Mouse (Mus musculus): ENCODE measurements around the gene Mtmr11.
"Not testable (repeated sequence)": the region's sequence is repeated elsewhere in the genome, so short reads cannot be mapped to it uniquely, and the experiment has no call there.

Gene Mtmr11

DNA sequence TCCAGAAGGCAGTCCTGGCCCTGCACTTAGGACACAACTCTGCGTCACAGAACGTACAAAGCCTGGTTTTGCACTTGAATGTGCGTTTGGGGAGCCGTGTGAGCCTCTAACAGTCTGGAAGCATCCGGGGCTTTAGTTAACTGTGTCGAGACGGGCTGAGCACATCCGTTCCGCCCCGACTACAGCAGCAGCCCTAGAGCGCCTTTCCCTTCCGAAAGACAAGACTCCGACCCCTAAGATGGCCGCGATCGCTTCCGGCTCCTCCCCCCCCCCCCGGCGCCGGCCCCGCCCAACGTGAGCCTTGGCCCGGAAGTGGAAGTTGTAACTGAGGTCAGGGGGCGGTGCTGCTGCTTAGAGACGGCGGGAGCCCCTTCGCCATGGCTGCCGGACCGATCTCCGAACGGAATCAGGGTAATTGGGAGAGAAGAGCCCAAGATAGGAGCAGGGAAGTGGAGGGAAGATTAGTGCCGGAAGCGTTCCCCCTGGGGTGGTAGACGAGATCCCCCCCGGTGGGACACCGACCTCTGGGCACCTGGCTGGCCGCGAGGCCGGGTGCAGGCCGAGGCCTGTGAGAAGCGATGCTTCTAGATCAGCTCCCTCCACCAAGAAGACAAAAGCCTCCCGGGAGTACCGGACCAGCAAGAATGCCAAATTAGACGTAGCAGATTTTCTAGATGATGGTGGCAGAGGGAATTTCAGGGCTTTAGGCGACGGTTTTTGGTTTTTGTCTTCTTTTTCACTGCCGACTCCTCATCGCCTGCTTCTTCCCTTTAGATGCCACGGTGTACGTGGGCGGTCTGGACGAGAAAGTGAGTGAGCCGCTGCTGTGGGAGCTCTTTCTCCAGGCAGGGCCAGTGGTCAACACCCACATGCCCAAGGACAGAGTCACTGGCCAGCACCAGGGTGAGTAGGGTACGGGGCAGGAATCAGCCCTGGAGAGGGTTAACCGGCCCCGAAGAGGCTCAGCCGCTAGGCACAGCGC lies 10.7 kb downstream of the Mtmr11 start, which contains the start of gene Sf3b4:
Gene Sf3b4, plus strand, starts transcription at position 136 of the 982 bp plus-strand sequence.
- in situ Hi-C loops (cut with MboI, MseI) = no loop called here

- in situ Hi-C loops (cut with MboI, MseI) = no loop called here
These were observed 11.4 kb downstream of the Mtmr11 start for GRCm38 (mm10) chr3:96173185-96173584.

DNA sequence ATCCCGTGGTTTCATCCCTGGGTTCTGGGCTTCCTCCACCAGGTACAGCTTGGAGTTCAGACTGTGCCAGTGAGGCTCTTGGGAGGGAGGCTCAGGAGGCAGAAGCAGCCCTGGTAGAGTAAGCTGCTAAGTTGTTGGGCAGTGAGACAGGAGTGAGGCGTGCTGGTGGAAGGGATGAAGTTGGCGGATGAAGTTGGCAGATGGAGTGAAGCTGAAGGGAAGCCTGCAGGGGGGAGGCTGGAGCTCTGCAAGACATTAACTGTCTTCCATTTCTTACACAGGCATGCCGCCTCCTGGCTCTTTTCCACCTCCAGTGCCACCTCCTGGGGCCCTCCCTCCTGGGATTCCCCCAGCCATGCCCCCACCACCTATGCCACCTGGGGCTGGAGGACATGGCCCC lies 12.2 kb downstream of the Mtmr11 start:
- in situ Hi-C loops (cut with MboI, MseI) = not testable (repeated sequence)

- in situ Hi-C loops (cut with MboI, MseI) = no loop called here
These were observed 13.4 kb downstream of the Mtmr11 start for GRCm38 (mm10) chr3:96175251-96175650.

GRCm38 (mm10) chr3:96178427-96178826 lies 16.6 kb downstream of the Mtmr11 start:
- in situ Hi-C loops (cut with MboI, MseI) = no loop called here

GRCm38 (mm10) chr3:96178902-96179301 lies 17.1 kb downstream of the Mtmr11 start:
- in situ Hi-C loops (cut with MboI, MseI) = no loop called here

- in situ Hi-C loops (cut with MboI, MseI) = no loop called here
These were observed 17.7 kb downstream of the Mtmr11 start for GRCm38 (mm10) chr3:96179531-96179930.

- in situ Hi-C loops (cut with MboI, MseI) = loop anchor here (10.0 kb wide), 1 partner anchor 56 kb away; no protein-coding TSS in a partner anchor
These were observed 19.1 kb downstream of the Mtmr11 start, which contains the start of gene Sv2a for GRCm38 (mm10) chr3:96180727-96181477. TSS of gene Sv2a (plus strand) at chr3:96181151.

DNA sequence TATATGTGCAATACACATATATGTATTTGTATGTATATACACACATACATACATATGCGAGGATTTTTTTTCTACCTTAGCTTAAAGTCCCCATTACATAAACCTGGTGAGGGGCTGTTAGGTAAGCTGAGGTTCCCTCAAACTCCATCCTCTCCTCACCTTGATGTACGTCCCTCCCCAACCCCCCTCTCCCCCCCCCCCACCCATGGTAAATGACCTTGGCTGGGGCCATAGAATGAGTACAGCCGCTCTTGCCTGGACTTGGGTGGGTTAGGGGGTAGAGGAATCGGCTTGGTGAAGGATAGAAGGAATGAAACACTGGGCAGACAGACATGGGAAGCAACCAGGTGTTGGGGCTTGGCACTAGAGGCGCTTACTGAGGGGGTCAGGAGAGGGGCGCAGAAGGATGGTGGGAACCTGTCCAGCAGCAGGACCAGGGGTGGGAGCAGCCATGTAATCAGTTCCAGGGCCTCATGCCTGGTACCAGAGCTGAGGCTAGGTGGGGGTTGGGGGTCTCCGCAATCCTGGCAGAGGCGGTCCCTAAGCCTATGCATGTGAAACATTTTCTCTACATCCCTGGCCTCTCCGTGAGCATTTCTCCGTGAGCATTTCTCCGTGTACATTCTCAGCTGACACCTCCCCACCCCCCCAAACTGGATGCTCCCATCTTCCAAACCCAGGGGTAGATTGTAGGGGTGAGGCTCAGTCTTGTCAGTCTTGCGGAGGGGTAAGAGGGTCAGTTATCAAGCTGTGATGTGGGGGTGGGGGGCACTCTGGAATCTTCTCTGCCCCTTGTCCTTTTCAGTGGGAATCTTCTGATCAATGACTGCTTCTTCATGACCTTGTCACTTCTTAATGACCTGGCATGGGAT lies 19.9 kb downstream of the Mtmr11 start:
- in situ Hi-C loops (cut with MboI, MseI) = loop anchor here (10.0 kb wide), 1 partner anchor 57 kb away; no protein-coding TSS in a partner anchor

DNA sequence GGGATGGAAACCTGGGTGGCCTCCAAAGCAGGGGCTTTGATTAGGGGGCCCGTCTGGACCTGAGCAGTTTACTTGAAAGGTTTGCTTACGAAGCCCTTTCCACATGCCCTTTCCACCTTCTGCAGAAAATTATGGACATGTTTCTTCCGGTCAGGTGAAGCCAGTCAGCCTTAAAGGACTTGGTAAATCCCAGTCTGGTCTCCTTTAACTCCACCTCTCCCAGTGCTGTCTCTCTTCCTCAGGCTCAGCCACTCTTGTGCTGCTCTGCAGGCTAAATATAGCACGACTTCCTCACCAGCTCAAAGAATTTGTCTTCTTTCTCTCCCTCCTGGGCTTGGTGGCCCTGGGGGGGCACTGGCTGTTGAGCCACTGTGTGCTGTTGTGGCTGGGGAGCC lies 20.6 kb downstream of the Mtmr11 start:
- in situ Hi-C loops (cut with MboI, MseI) = loop anchor here (10.0 kb wide), 1 partner anchor 58 kb away; no protein-coding TSS in a partner anchor

DNA sequence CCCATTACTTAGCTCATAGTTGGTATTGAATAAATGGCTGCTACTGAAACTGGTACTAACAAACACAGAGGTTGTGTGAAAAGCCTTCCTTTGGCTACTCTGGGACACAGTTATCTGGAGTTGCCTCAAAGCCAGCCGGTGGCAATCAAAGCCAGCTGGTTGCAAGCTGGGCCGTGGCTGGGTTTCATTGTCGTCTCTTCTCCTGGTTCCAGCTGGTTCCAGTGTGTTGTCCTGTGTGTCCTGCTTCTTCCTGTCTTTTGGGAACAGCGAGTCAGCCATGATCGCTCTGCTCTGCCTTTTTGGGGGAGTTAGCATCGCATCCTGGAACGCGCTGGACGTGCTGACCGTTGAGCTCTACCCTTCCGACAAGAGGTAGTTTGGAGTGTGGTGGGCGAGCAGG lies 31.2 kb downstream of the Mtmr11 start:
- in situ Hi-C loops (cut with MboI, MseI) = no loop called here

DNA sequence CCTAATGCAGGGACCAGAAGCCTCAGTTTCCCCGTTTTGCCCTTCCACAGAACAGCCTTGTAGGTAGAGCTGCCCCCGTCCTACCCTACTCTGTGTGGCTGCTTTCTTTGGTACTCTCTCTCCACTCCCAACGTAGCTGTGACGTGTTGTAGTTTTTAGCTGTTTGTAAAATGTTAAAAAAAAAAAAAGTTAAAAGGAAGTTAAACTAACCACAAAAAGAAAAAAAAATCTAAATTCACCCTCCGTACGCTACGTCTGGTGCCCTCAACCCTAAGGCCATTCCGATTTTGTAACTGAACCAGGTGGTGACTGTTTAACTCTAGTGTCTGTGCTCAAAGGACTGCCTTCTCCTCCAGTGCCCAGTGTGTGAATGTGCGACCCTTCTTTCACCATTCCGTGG lies 33.2 kb downstream of the Mtmr11 start:
- in situ Hi-C loops (cut with MboI, MseI) = no loop called here

DNA sequence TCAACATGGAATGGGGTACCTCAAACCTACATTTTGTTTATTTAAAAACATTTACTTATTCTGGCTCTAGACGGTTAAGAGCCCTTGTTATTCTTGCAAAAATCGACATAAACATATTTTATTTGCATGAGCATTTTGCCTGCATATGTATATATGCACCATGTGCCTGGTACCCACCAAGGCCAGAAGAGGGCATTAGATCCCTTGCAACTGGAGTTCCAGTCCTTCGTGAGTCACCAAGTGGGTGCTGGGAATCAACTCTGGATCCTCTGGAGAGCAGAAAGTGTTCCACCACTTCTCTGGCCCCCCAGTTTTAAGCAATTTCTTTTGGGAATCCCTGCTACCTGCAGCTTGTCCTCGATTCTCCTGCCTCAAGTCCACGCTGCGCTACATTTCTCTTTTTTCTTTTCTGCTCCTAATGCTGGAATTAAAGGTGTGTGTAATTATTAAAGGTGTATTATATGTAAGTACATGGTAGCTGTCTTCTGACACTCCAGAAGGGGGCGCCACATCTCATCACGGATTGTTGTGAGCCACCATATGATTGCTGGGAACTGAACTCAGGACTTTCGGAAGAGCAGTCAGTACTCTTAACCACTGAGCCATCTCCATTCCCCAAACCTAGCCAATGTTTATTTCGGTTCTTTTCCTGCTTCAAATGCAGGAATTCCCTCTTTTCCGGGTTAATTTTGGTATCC lies 34.0 kb downstream of the Mtmr11 start:
- in situ Hi-C loops (cut with MboI, MseI) = no loop called here

DNA sequence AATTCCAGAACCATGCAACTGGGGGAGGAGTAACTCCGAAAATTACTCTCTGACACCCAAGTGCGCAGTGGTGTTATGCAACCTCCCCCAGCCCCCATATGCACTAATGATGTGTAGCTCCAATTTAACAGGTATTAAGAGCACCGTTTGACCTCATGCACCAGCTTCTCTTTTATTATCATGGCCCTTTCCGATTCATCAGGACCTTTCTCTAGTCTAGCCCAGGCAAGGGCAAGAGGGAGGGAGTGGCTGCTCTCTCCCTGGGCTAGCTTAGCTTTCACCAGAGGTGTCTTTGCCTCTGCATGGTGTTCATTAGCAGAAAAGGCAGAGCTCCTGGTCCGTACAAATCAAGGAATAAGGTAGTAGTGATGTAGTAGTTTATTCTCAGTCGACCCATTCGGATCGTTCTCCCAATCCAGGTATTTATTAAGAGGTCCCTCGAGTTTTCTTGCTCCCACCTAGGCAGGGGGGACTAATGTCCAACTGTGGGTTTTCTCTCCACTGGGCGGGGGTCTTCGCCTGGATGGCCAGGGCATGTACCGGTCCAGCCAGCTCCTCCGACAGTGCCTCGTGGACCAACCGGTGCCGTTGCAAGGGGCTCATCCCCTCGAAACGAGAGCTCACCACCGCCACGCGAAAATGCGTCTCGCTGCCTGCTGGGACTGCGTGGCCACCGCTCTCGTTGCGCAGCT lies 34.8 kb downstream of the Mtmr11 start:
- in situ Hi-C loops (cut with MboI, MseI) = no loop called here

DNA sequence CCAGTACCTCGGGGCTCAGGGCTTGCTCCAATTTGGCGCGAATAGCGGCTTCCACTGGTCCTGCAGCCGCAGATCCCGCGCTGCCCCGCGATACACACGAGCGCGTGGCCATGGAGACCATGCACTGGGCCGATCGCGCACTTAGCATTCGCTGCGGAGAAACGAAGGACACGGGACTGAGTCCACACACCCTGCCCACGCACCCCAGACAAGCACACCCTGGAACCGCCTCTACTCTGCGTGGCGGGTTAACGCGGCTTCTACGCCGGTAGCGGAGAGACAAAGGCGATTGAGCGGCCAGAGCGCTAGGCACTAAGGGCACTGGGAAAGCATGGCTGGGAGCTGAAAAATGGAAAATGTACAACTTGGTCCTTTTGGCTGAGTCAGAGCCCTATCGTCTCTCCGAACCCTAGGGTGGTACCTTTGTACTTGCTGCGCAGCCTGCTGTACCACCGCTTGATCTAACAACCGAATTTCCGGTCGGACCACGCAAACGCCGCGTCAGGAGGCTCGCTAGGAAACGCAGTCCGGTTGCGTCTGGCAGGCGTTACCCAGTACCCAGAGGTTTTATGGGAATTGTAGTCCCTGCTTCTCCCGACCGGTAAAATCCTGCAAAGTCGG lies 35.4 kb downstream of the Mtmr11 start:
- in situ Hi-C loops (cut with MboI, MseI) = no loop called here

DNA sequence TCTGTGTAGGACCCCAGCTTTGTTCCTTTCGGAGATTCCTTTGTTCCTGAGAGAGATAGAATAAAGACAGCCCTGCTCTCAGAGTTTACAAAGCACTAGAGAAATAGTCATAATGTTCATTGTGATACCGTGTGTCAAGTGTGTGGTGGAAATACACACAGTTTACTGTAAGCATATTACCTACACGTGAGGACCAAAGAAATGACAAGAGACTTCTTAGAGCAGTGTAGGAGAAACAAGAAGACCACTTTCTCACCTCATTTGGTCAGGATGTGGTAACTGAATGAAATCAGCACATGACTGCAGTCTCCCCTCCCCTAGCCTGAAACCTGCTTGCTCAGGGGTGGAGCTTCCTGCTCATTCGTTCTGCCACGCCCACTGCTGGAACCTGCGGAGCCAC lies 36.4 kb downstream of the Mtmr11 start:
- in situ Hi-C loops (cut with MboI, MseI) = no loop called here

DNA sequence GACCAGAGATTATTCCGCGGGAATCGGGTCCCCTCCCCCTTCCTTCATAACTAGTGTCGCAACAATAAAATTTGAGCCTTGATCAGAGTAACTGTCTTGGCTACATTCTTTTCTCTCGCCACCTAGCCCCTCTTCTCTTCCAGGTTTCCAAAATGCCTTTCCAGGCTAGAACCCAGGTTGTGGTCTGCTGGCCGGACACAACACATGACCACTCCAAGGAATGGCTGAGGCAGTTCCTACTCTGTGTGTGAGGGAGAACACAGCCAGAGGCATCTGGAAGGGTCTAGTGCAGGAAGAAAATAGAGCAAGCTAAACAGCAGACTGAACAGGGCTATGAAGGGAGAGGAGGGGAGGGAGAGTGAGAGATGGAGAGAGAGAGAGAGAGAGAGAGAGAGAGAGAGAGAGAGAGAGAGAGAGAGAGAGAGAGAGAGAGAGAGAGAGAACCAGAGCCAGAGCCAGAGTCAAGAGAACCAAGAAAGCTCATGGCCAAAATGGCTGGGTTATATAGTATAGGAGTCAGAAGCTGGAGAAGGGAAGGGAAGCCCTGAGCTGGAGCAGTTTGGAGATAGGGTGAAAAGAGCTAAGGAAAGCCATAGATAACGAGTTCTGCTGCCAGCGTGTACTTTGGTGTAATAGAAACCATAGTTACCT lies 36.9 kb downstream of the Mtmr11 start:
- in situ Hi-C loops (cut with MboI, MseI) = not testable (repeated sequence)

GRCm38 (mm10) chr3:96199731-96200130 lies 37.9 kb downstream of the Mtmr11 start:
- in situ Hi-C loops (cut with MboI, MseI) = no loop called here

- in situ Hi-C loops (cut with MboI, MseI) = no loop called here
These were observed 46.0 kb downstream of the Mtmr11 start for GRCm38 (mm10) chr3:96207819-96208218.

All from regulatory T cell (primary cell).